Mouse (Mus musculus): ENCODE results near the gene Hoxa5. TPM values are rescaled to one million over a fixed set of nuclear protein-coding genes. Genes with fewer than 3 reads are reported as not detected.
A peak's percentile ranks its signal among the peaks of the same experiment; 100 is the strongest.

The Hoxa5 gene
- total RNA-seq, 2 experiments from 2014 or later: 1.3 to 1.5 TPM

- no peak for DNase-seq
These were observed 9.9 kb upstream of the Hoxa5 start for GRCm38 (mm10) chr6:52214271-52214670.

- no peak for DNase-seq
These were observed 9.0 kb upstream of the Hoxa5 start, which contains the start of the genes Hoxa3 and Gm28308 for GRCm38 (mm10) chr6:52213119-52213986. Hoxa3 (minus strand) TSS chr6:52213336. Gm28308 (minus strand) TSS chr6:52213339.

GRCm38 (mm10) chr6:52212556-52213118, 8.2 kb upstream of the Hoxa5 start:
- no peak for DNase-seq

GRCm38 (mm10) chr6:52211961-52212360, 7.6 kb upstream of the Hoxa5 start:
- no peak for DNase-seq

- DNase-seq: peak; percentile 82
These were observed 7.0 kb upstream of the Hoxa5 start for GRCm38 (mm10) chr6:52211170-52211935.

- DNase-seq: no peak
These were observed 5.3 kb upstream of the Hoxa5 start for GRCm38 (mm10) chr6:52209685-52210046.

- peak; percentile 6 for DNase-seq
These were observed 4.7 kb upstream of the Hoxa5 start for GRCm38 (mm10) chr6:52208868-52209684.

GRCm38 (mm10) chr6:52208072-52208867, 3.9 kb upstream of the Hoxa5 start, which contains the start of gene Hoxa6:
Hoxa6 (minus strand) TSS chr6:52208722.
- DNase-seq: peak; percentile 29

- DNase-seq: no peak
These were observed 3.2 kb upstream of the Hoxa5 start for GRCm38 (mm10) chr6:52207684-52207976.

- no peak for DNase-seq
These were observed 2.7 kb upstream of the Hoxa5 start for GRCm38 (mm10) chr6:52206882-52207683.

- DNase-seq: peak; percentile 6
These were observed 1.5 kb upstream of the Hoxa5 start for GRCm38 (mm10) chr6:52205638-52206621.

GRCm38 (mm10) chr6:52205221-52205620, 834 bp upstream of the Hoxa5 start:
- DNase-seq: no peak

GRCm38 (mm10) chr6:52203371-52204049, 877 bp downstream of the Hoxa5 start:
- DNase-seq: no peak

- DNase-seq: no peak
These were observed 1.3 kb downstream of the Hoxa5 start for GRCm38 (mm10) chr6:52203121-52203370.

GRCm38 (mm10) chr6:52202362-52203120, 1.8 kb downstream of the Hoxa5 start:
- DNase-seq: no peak

- no peak for DNase-seq
These were observed 3.1 kb downstream of the Hoxa5 start for GRCm38 (mm10) chr6:52201269-52201668.

GRCm38 (mm10) chr6:52200751-52201250, 3.6 kb downstream of the Hoxa5 start:
- DNase-seq: no peak

Data from heart, postnatal 4 days (tissue).